ENCODE assay signal across 8 mouse cellular contexts in genomic region chr9:48740732-48741255, GRCm38 (mm10).
DNase-seq lines count a peak whose midpoint lies in the region; ATAC-seq and TF ChIP-seq lines count a peak whose summit lies in the region.

No protein-coding gene starts in this region.

- H3K9ac ChIP-seq in embryonic facial prominence, embryonic 15.5 days = no peak overlapping the region

- H3K4me3 ChIP-seq in left cerebral cortex, adult 2 months = no peak overlapping the region
- no peak overlapping the region for H3K4me3 ChIP-seq in embryonic facial prominence, embryonic 15.5 days (replicated peaks)

- no peak for TF ChIP-seq CTCF in left cerebral cortex, adult 2 months (IDR thresholded peaks at IDR 0.05)

- no peaks in the 10 kb centered on the region for H3K9me3 ChIP-seq in embryonic facial prominence, embryonic 15.5 days (replicated peaks)

- H3K36me3 ChIP-seq in embryonic facial prominence, embryonic 15.5 days = no peaks in the 10 kb centered on the region

- no peak for ATAC-seq in embryonic facial prominence, embryonic 15.5 days (ENCODE audit: insufficient number of reproducible peaks, low FRiP score, low TSS enrichment, low read depth)
- no peak for ATAC-seq in frontal cortex, adult (ENCODE audit: low TSS enrichment)

- peak; percentile 8 for DNase-seq in gastrocnemius, postnatal 25 days
- no peak for DNase-seq in gastrocnemius, postnatal 36 days
- DNase-seq in left cerebral cortex, adult 2 months (ENCODE audit: extremely low spot score in 1 of 2, low spot score in 2 of 2) = no peak
- DNase-seq in left cerebral cortex, postnatal 36 days (ENCODE audit: low spot score in 2 of 2) = no peak
- peak; percentile 12 for DNase-seq in naive thymus-derived CD4-positive, alpha-beta T cell, adult 2 months (ENCODE audit: low read depth)
- DNase-seq in adrenal gland, postnatal 25 days = no peak

- intact Hi-C loops in gastrocnemius, postnatal 36 days (cut with DNase I) = no loop called here
- intact Hi-C loops in left cerebral cortex, adult 2 months (cut with DNase I) = no loop called here
- intact Hi-C loops in left cerebral cortex, postnatal 36 days (cut with DNase I) = loop anchor here (2.0 kb wide), 1 partner anchor 96 kb away; the partner anchor contains the start of gene Zbtb16

- no peak overlapping the region for H3K4me2 ChIP-seq in embryonic facial prominence, embryonic 15.5 days (replicated peaks)

- peaks cover 54% of the 10 kb centered on the region for H3K4me1 ChIP-seq in embryonic facial prominence, embryonic 15.5 days

- WGBS in embryonic facial prominence, embryonic 15.5 days = 62% methylated on average over 4 of the region's 4 CpGs

- no peaks in the 10 kb centered on the region for H3K27me3 ChIP-seq in embryonic facial prominence, embryonic 15.5 days

- H3K27ac ChIP-seq in left cerebral cortex, adult 2 months = peak overlapping the region; percentile 93
- H3K27ac ChIP-seq in embryonic facial prominence, embryonic 15.5 days (replicated peaks) = peak overlapping the region; percentile 85

Comparison
In these comparisons a context has a peak if more than half of its experiments do, and no peak if none do; other contexts are left out.
1. DNase-seq: peak in gastrocnemius, postnatal 25 days (single experiment) and naive thymus-derived CD4-positive, alpha-beta T cell, adult 2 months (single experiment); none in gastrocnemius, postnatal 36 days (0 of 2), left cerebral cortex, adult 2 months (0 of 2), left cerebral cortex, postnatal 36 days (0 of 2) and adrenal gland, postnatal 25 days (single experiment).